9 mouse cellular contexts compared by ENCODE assay signal in genomic region chr14:46564998-46565397, GRCm38 (mm10).
DNase-seq lines count a peak whose midpoint lies in the region; ATAC-seq and TF ChIP-seq lines count a peak whose summit lies in the region.
"Had no signal": no experiment of that assay in that cellular context is flagged by ENCODE, and none has a peak within 500 bp of the region (broad histone marks: within the 10 kb centered on the region; RNA-seq: fewer than 3 reads in every experiment).

No protein-coding gene starts in this region.

- H3K36me3 ChIP-seq in midbrain, embryonic 10.5 days: no peaks in the 10 kb centered on the region
- H3K36me3 ChIP-seq in midbrain, embryonic 15.5 days (replicated peaks): no peaks in the 10 kb centered on the region

- H3K27ac ChIP-seq in midbrain, embryonic 10.5 days (replicated peaks): no peak overlapping the region
- H3K27ac ChIP-seq in midbrain, embryonic 15.5 days: no peak overlapping the region
- H3K27ac ChIP-seq in cortical plate, adult 2 months (ENCODE audit: insufficient read depth, low read length): no peak overlapping the region
- no peak overlapping the region for H3K27ac ChIP-seq in olfactory bulb, adult 2 months (ENCODE audit: insufficient read depth, low read depth, low read length)

- intact Hi-C loops in heart, postnatal 10 days (cut with DNase I): loop anchor here (1.0 to 10.0 kb wide), 5 partner anchors 137 to 690 kb away; no protein-coding TSS in a partner anchor

- TF ChIP-seq POLR2A in cortical plate, adult 2 months (IDR thresholded peaks at IDR 0.05; ENCODE audit: extremely low read depth, insufficient read depth, low read length): no peak
- TF ChIP-seq POLR2A in olfactory bulb, adult 2 months (IDR thresholded peaks at IDR 0.05; ENCODE audit: insufficient read depth, low read depth, low read length): no peak

- ATAC-seq in midbrain, embryonic 15.5 days (replicated peaks): no peak

- peaks cover 10% of the 10 kb centered on the region; the same call in 1 of the 2 replicates for H3K4me1 ChIP-seq in midbrain, embryonic 10.5 days
- H3K4me1 ChIP-seq in midbrain, embryonic 15.5 days: no peaks in the 10 kb centered on the region
- no peaks in the 10 kb centered on the region for H3K4me1 ChIP-seq in cortical plate, adult 2 months (ENCODE audit: control insufficient read depth, insufficient read depth, low read length)
- peaks cover 4% of the 10 kb centered on the region; the same call in 1 of the 2 replicates for H3K4me1 ChIP-seq in olfactory bulb, adult 2 months (ENCODE audit: control insufficient read depth, insufficient read depth, low read length)

- no peaks in the 10 kb centered on the region for H3K9me3 ChIP-seq in midbrain, embryonic 10.5 days (replicated peaks)
- no peaks in the 10 kb centered on the region for H3K9me3 ChIP-seq in midbrain, embryonic 15.5 days

- no peak overlapping the region for H3K4me3 ChIP-seq in midbrain, embryonic 10.5 days
- no peak overlapping the region for H3K4me3 ChIP-seq in midbrain, embryonic 15.5 days
- no peak overlapping the region for H3K4me3 ChIP-seq in cortical plate, adult 2 months (ENCODE audit: insufficient read depth, low read length)
- no peak overlapping the region for H3K4me3 ChIP-seq in olfactory bulb, adult 2 months (ENCODE audit: insufficient read depth, low read depth, low read length)
- H3K4me3 ChIP-seq: erythroblast, embryonic 14.5 days had no signal

- DNase-seq in midbrain, embryonic 10.5 days (ENCODE audit: low spot score): peak; percentile 43
- DNase-seq in Muller cell, postnatal 12 days (ENCODE audit: inconsistent ontology term): peak; percentile 8
- peak; percentile 53 to 71 for DNase-seq in heart, postnatal 10 days
- DNase-seq in left cerebral cortex, adult 18-20 months (ENCODE audit: low spot score in 2 of 2): peak; percentile 27 to 37
- DNase-seq in spleen, adult 12 weeks (ENCODE audit: low spot score): no peak

- no peak overlapping the region for H3K9ac ChIP-seq in midbrain, embryonic 15.5 days

- TF ChIP-seq CTCF in cortical plate, adult 2 months (IDR thresholded peaks at IDR 0.05; ENCODE audit: extremely low read depth, insufficient read depth, low read length): peak; percentile 70
- 0 out of 2 replicates have a peak, but pooled peaks have one; percentile 11 for TF ChIP-seq CTCF in olfactory bulb, adult 2 months (IDR thresholded peaks at IDR 0.05; ENCODE audit: insufficient read depth, low read depth, low read length)

- peaks cover 7% of the 10 kb centered on the region; the same call in 1 of the 2 replicates for H3K27me3 ChIP-seq in midbrain, embryonic 10.5 days (ENCODE audit: low read depth, poor library complexity, severe bottlenecking)
- H3K27me3 ChIP-seq in midbrain, embryonic 15.5 days (replicated peaks): no peaks in the 10 kb centered on the region

- WGBS in midbrain, embryonic 10.5 days: 12% methylated on average over 3 of the region's 3 CpGs
- WGBS in midbrain, embryonic 15.5 days: 10% methylated on average over 3 of the region's 3 CpGs
- WGBS in olfactory bulb, adult 2 months: 23% methylated on average over 3 of the region's 3 CpGs

- H3K4me2 ChIP-seq in midbrain, embryonic 15.5 days: no peak overlapping the region
